Mouse (Mus musculus) olfactory bulb, adult 2 months (tissue): Measurements from ENCODE around the gene Ube2i. TPM values are rescaled to one million over a fixed set of nuclear protein-coding genes. Genes with fewer than 3 reads are reported as not detected.
A peak's percentile ranks its signal among the peaks of the same experiment; 100 is the strongest.

Experiments
- H3K27ac ChIP-seq: fragments of 200-500 bp; 2 replicates; pipeline ENCODE4 v1.5.1; 2012; ENCODE audit warnings: low read depth, low read length; ENCODE audit not compliant: insufficient read depth
- H3K4me1 ChIP-seq: fragments of 200-500 bp; 2 replicates; pipeline ENCODE4 v1.6.1; 2012; ENCODE audit warnings: low read length; ENCODE audit not compliant: control insufficient read depth, insufficient read depth
- H3K4me3 ChIP-seq: fragments of 200-500 bp; 2 replicates; pipeline ENCODE4 v1.5.1; 2012; ENCODE audit warnings: mild to moderate bottlenecking, low read depth, low read length, moderate library complexity; ENCODE audit not compliant: insufficient read depth
- CTCF ChIP-seq: fragments of 200-500 bp; IDR thresholded peaks from 2 replicates; pipeline ENCODE4 v1.5.1; 2012; ENCODE audit warnings: low read depth, mild to moderate bottlenecking, low read length, moderate library complexity; ENCODE audit not compliant: insufficient read depth
- POLR2A ChIP-seq: fragments of 200-500 bp; IDR thresholded peaks from 2 replicates; pipeline ENCODE4 v1.6.1; 2012; ENCODE audit warnings: mild to moderate bottlenecking, low read depth, low read length, moderate library complexity; ENCODE audit not compliant: insufficient read depth
- whole genome bisulfite sequencing: fragments of 180-500 bp; shearing (Covaris S2); methylation state at CpG from one replicate; pipeline ENCODE4 v1.1.7; 2018; 5-methylcytosine and 5-hydroxymethylcytosine counted together
- polyA plus RNA-seq: library from polyadenylated mRNA; stranded (reverse); fragments of >200 nt; gene quantifications from 2 replicates; pipeline ENCODE4 v1.2.4, GENCODE M21; 2012; ENCODE audit warnings: low replicate concordance; ENCODE audit not compliant: missing spikeins, insufficient read depth, insufficient read length

Ube2i gene
- polyA plus RNA-seq, 1 experiment = 452 TPM

DNA sequence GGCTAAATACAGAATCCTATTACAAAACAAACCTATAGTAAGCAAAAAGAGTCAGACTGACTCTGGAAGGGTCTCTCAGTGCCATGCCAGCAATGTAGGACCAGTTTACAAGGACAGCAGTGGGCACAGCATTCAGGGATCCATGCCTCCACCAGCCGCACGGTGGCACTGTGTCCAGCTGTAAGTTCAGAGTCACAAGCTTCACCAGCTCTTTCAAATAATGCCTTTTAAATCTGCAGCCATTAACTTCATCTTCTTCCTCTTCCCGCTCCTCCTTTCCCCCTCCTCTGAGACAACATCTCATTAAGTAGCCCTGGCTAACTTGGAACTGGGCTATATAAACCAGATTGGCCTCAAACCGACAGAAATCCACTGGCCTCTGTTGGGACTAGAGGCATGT is 14.4 kb upstream of the Ube2i start:
- no peak overlapping the region for H3K4me3 ChIP-seq
- no peaks in the 10 kb centered on the region for H3K4me1 ChIP-seq
- H3K27ac ChIP-seq = no peak overlapping the region
- TF ChIP-seq CTCF = no peak
- TF ChIP-seq POLR2A = no peak
- 11% methylated on average over 4 of the region's 4 CpGs for WGBS

DNA sequence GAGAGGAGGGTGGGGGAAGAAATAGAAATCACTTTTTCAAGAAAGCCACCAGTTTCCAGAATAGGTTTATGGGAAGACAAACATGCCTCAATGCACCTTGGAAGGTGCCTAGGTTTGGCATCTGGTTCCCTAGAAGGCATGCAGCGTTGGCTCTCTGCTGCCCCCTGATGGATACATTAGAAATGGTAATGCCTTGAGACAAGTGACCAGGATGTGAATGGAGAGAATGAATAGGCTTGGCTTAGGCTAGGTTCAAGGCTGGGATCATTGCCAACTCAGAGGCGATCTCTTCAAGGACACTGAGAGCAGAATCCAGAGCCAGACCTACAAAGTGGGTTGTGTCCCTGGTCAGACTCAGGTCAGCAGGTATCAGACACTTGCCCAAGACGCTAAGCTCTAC is 10.6 kb upstream of the Ube2i start:
- WGBS = 14% methylated on average over 3 of the region's 3 CpGs
- H3K27ac ChIP-seq = no peak overlapping the region
- no peak overlapping the region for H3K4me3 ChIP-seq
- TF ChIP-seq CTCF (peak; percentile 36; the same call in 1 of the 2 replicates), POLR2A (no peak)
- no peaks in the 10 kb centered on the region for H3K4me1 ChIP-seq

DNA sequence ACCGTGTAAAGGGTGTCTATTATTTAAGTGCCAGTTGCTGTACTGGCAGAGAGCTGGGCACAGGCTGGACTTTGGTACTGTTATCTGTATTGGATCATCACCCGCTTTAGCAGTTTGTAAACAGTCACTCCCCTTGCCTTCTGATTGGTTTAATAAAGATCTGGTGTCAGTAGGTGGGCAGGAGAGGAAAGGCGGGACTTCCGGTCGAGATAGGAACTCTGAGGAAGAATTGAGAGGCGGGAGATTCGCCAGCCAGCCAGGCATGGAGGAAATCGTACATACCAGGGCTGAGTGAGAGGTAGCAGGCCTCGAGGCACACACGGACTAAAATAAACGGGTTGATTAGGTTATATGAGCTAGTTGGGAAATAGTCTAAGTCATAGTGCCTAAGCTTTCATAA is 7.7 kb upstream of the Ube2i start:
- Histone ChIP-seq H3K27ac (no peak overlapping the region), H3K4me3 (no peak overlapping the region), H3K4me1 (no peaks in the 10 kb centered on the region)
- TF ChIP-seq CTCF (no peak), POLR2A (no peak)
- 46% methylated on average over 11 of the region's 11 CpGs for WGBS

DNA sequence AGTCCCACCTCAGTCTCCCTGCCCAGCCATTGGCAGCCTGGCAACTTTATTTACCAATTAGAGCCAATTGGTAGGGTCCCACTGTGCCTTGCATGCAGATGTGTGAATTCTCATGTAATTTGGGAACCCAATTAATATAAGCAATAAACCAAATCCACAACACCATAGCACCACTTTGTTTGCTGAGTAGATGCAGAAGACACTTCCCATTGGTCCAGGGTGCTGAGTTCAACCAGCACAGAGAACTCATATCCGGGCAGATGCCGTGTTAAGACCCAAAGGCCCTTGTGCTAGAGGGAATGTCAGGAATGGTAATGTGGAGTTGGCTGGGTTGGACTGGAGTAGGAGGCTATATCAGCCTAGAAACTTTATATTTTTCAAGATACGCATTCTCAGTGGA is 1.4 kb upstream of the Ube2i start:
- no peak overlapping the region for H3K4me3 ChIP-seq
- TF ChIP-seq POLR2A (no peak), CTCF (no peak)
- WGBS = 96% methylated on average over 3 of the region's 3 CpGs
- no peak overlapping the region for H3K27ac ChIP-seq
- peaks cover 8% of the 10 kb centered on the region for H3K4me1 ChIP-seq

DNA sequence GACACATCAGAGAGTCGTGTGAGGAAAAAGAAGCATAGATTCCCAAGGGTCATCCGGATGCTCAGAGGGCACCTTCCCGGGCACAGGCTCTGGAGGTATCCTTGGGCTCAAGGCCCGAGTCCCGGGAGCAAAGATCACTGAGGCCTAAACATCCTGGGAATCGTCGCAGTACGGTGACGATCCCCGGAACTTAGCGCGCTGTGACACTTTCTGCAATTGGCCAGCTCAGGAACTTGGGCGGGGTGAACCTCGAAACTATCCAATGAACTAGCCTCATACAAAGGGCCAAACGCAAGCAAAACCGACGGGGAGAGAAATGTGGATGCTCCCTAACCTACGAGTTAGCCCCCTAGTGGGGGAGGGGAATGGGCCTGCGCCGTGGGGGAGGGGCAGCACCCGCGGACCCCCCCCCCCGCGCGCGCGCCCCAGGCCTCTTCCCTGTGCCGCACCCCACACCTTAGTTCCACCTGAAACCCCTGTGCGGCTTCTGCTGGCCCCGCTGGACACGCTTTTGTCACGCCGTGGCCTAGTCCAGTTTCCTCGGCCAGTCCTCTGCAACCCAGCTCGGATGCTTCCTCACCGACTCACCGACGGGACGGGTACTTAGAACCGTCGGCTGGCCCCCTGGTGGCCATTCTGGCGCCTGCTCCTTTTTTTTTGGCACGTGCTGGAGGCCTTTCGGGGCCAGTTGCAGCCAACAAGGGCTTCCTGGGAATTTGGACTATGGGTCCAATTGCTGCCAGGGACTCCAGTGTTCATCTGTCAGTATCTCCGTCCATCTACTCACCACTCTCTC is 518 bp downstream of the Ube2i start:
- Histone ChIP-seq H3K4me3 (peak overlapping the region; percentile 75), H3K27ac (peak overlapping the region; percentile 100), H3K4me1 (peaks cover 14% of the 10 kb centered on the region)
- WGBS = under 1% methylated on average over 44 of the region's 45 CpGs
- TF ChIP-seq POLR2A (no peak), CTCF (peak; percentile 69)

GRCm38 (mm10) chr17:25272951-25273705 is 1.3 kb downstream of the Ube2i start:
- Histone ChIP-seq H3K27ac (peak overlapping the region; percentile 100), H3K4me3 (peak overlapping the region; percentile 75), H3K4me1 (peaks cover 14% of the 10 kb centered on the region)
- WGBS = under 1% methylated on average over 90 of the region's 92 CpGs
- TF ChIP-seq CTCF = no peak; the same call in 1 of the 2 replicates
- peak; percentile 74 for TF ChIP-seq POLR2A

DNA sequence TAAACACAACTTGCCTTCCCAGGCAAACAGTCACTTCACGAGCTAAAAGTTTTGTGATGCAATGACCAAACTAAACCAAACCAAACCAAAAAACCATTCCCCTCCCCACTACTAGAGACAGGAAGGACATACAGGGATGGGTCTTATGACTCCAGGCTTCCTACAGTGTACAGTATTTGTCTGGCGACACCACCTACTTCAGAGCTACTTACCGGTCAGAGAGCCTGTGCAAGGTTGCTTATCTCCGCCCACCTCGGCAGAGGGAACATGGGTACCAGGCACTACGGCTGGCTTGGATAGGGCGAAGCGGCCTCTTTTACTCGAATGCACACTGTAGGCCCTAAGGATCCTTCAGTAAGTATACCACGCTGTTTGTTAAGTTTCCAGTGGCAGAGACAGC is 2.1 kb downstream of the Ube2i start:
- TF ChIP-seq CTCF = no peak
- no peak for TF ChIP-seq POLR2A
- Histone ChIP-seq H3K4me3 (peak overlapping the region; percentile 75), H3K4me1 (peaks cover 14% of the 10 kb centered on the region), H3K27ac (no peak overlapping the region; the same call in 1 of the 2 replicates)
- under 1% methylated on average over 10 of the region's 10 CpGs for WGBS

- no peak overlapping the region for H3K4me3 ChIP-seq
- WGBS = 70% methylated on average over 2 of the region's 2 CpGs
- TF ChIP-seq CTCF = no peak
- TF ChIP-seq POLR2A = no peak
- peaks cover 14% of the 10 kb centered on the region for H3K4me1 ChIP-seq
- no peak overlapping the region for H3K27ac ChIP-seq
Measured at GRCm38 (mm10) chr17:25270795-25271335, 3.6 kb downstream of the Ube2i start.

DNA sequence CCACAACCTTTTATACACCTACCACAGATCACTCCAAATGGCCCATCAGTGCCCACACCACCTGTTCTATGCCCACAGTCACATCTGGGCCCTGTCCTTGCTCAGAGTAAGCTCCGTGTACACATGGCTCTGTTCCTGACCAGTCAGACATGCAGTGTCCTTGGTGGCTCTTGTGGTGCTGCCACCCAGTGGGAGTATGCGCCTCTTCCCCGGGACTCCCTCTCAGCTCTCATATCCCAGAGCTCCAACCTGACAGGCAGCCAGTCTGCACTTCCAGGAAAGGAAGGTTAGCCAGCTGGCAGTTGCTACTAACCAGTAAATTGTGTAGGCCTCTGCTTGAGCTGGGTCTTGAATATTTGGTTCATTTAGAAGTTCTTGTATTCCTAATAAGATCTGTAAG is 10.0 kb downstream of the Ube2i start:
- 0 out of 2 replicates have a peak, but pooled peaks cover 3% of the 10 kb centered on the region for H3K4me1 ChIP-seq
- no peak overlapping the region for H3K4me3 ChIP-seq
- no peak for TF ChIP-seq CTCF
- no peak for TF ChIP-seq POLR2A
- no peak overlapping the region for H3K27ac ChIP-seq
- 44% methylated on average over 3 of the region's 3 CpGs for WGBS
